Mouse (Mus musculus): ENCODE results near the gene Nln.

DNA sequence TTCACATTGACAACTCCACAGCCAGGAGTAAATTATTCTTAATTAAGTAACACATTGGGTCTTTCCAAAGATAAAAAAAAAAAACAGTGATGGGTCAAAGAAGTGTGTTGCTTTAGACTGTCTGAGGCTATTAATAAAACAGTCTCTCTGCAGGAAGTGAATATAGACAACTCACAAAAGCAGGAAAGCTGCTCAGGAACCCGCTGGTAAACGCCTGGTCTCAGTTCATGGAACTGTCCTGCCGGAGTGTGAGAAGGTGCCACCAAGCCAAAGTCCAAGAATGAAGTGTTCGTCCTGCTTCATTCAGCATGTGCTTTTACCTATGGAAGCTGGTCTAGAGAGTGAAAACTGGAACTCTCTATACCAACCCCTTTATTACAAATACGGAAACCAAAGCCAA lies 129.0 kb downstream of the Nln start:
- TF ChIP-seq CTCF (IDR thresholded peaks at IDR 0.05; ENCODE audit: extremely low read depth, insufficient read length, insufficient replicate concordance, low read depth, low read length) (no peak), POLR2A (IDR thresholded peaks at IDR 0.05; ENCODE audit: low read depth, low read length) (no peak)
